Mouse (Mus musculus): ENCODE measurements at regions not wholly inside any gene's neighbourhood (a gene's known extent, or its start where the extent isn't known, plus 50 kb on each side); places are given as distances from the start of the nearest gene placed in this dataset.
"Not testable (repeated sequence)": the region's sequence is repeated elsewhere in the genome, so short reads cannot be mapped to it uniquely, and the experiment has no call there.

DNA sequence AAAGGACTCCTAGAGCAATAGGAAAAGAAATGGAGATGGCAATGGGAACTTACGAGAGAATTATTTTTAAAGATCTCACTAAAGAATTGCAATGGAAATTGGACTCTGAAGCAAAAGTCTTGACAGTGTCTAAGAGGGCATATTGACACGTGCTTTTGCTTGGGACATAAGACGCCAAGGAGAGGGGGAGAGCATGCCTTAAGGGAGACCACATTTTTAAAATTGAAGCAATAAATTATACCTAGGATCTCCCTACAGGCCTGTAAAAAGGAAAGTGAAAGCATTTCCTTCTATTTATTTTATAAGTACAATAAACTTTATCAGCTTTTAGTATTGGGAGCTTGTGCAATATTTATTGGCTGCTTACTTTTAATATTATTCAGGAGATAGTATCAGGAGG is 175.5 kb upstream of the Gap43 start:
- no peak for DNase-seq

DNA sequence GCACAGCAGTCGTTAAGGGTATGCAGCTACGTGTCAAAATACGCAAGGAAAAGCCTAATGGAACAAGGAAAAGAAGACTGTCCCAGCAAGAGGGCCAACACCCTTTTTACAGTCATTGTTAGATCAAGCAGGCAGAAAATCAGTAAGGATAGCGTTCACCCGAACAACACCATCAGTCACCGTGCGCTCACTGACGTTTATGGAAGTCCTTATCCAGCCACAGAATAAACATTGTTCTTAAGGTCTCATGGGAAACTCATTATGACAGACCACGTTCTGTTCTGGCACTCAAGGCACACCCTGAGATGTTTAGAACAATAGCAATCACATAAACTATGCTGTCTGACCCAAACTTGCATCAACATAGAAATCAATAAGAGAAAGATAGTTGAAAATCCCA is 164.7 kb upstream of the Gap43 start:
- DNase-seq: no peak

- no peak for DNase-seq
Observed at GRCm38 (mm10) chr16:42501713-42502112, 161.3 kb upstream of the Gap43 start.

DNA sequence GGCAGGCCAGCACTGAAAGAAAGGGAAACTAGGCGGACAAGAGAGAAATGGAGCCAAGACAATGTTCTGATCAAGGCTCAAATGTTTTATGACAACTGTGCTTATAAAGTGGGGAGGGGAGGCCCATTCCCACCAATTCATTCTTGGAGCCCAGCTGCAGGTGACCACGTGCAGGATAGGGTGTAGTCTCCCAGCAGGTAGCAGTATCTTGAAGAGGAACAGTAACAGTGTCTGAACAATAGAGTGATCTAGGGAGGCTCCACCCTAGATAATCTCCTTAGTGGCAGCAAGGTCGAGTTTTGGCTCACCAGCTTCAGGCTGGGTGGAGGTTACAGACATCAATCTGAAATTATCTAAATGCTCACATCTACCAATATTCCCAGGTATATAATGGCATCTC is 160.7 kb upstream of the Gap43 start:
- DNase-seq: not testable (repeated sequence)

GRCm38 (mm10) chr16:42499514-42499913 is 159.1 kb upstream of the Gap43 start:
- DNase-seq: no peak

DNA sequence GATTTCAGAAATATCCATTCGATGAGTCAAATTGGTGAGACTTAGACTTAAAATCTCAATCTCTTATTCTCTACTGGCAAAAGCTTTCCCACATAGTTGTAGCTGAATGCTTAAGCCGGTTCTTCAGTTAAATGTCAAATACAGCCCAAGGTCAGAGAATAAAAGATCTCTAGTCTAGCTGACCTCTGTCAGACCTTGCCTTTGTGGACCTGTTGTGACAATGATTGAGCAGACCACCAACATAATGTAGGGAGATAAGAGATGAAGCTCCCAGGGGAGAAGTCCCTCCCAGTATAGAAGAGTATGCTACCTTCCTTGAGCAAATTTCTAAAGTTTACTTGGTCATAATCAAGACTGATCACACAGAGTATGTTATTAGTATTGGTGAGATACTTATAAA is 157.9 kb upstream of the Gap43 start:
- DNase-seq: no peak

GRCm38 (mm10) chr16:42493596-42493995 is 153.1 kb upstream of the Gap43 start:
- no peak for DNase-seq

GRCm38 (mm10) chr16:42488745-42489144 is 148.3 kb upstream of the Gap43 start:
- no peak for DNase-seq

DNA sequence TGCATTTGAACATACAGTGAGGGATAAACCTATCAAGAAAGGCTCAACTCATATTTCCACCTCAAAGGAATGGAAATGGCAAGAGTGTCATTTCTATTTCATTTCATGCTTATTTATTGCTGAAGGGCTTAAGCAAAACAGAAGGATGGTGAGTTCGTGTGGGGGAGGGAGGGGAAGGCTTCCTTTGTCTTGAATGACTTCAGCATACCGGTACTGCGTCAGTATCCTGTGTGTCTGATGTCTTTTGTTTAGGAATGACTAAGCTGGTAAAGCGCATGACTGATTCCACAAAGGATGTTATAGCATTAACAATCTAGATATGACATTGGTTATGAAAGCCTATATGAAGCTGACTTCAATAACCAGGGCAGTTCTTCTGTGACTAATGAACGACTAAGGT is 139.5 kb upstream of the Gap43 start:
- DNase-seq: no peak

DNA sequence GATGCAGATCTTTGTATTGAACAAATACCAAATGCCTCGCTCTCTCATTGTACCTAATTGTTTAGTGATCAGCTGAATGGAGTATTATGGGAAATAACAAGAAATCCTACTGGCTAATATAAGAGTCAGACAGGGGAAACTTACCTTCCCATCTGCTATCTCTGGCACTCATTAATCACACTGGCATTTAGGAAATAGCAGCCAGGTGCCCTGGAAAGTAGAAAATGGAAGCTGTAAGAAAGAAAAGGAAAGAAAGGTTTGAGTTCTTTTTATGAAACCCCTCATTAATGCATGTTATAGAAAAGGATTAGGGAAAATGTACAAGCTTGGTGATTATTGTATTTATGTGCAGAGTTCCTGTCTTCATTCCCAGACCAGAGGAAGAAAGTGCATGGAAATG is 126.5 kb upstream of the Gap43 start:
- DNase-seq: no peak

- no peak for DNase-seq
Observed at GRCm38 (mm10) chr16:42456335-42456984, 116.0 kb upstream of the Gap43 start.

GRCm38 (mm10) chr16:42453338-42453737 is 112.9 kb upstream of the Gap43 start:
- DNase-seq: no peak

GRCm38 (mm10) chr16:42449840-42450444 is 109.5 kb upstream of the Gap43 start:
- no peak for DNase-seq

GRCm38 (mm10) chr16:42444863-42445423 is 104.5 kb upstream of the Gap43 start:
- no peak for DNase-seq

DNA sequence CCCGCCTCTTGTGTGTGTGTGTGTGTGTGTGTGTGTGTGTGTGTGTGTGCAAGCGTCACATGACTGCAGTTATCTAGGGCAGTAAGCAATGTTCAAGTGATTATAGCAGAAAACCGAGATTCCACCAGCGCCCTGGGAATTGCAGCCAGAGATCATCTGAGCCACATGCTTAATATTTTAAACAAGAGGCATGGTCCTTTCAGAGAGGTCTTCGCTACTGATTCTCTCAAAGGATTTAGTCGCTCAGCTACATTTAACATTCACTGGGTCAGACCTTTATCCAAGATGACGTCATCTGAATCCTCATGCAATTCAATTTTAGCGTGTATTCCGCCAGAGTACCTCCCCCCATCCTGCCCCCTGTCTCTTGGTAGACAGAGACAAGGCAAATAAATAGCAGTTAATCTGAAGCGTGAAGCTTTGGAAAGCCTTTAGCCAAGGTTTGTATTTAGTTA is 104.0 kb upstream of the Gap43 start:
- DNase-seq: no peak

DNA sequence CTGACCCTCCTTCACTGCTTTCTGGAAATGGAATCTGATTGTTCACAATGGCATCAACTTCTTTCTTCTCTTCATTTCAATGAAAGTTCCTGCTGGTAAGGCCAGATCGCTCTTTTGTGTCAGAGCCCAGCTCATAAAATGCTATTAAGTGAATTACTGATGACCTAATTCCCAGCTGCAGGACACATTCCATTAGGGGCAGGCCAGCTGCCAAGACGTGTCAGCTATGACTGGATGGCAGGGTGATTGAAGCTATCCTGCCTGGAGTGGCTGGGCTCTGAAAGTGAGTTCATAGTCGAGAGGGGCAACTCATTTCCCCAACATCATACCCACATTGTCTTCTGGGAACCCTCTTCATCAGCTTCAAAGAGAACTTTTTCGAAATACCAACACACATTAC is 100.4 kb upstream of the Gap43 start:
- peak; percentile 3 for DNase-seq

- no peak for DNase-seq
Observed at GRCm38 (mm10) chr16:42431529-42431928, 91.1 kb upstream of the Gap43 start.

DNA sequence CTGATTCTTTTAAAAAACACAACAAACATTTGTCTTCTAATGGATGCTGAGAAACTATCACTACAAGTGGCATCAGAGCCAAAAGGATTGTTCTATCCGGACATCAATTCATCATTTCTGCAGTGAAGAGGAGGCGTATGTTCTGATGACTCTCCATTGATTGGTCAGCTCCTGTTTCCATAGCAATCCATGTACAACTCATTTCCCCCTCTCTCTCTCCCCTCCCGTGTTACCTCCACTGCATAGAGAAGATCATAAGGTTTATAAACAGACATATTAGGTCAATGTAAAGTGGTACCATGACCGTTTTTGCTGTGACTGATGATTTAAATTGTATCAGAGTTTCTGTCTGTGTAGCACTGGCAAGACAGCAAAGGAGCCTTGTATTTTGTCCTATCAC is 76.2 kb upstream of the Gap43 start:
- no peak for DNase-seq

DNA sequence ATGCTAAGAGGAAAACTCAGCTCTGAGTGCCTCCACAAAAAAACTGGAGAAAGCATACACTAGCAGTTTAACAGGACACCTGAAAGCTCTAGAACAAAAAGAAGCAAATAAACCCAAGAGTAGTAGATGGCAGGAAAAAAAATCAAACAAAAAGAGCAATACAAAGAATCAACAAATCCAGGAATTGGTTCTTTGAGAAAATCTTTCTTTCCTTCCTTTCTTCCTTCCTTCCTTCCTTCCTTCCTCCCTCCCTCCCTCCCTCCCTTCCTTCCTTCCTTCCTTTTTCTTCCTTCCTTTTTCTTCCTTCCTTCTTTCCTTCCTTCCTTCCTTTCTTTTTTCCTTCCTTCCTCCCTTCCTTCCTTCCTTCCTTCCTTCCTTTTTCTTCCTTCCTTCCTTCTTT is 71.6 kb upstream of the Gap43 start:
- DNase-seq: not testable (repeated sequence)

- DNase-seq: no peak
Observed at GRCm38 (mm10) chr16:42396596-42396995, 56.1 kb upstream of the Gap43 start.

Data from kidney, adult 11 months (tissue).